Mouse (Mus musculus) liver, embryonic 14.5 days (tissue): ENCODE data around the gene Pnliprp2. TPM values are rescaled to one million over a fixed set of nuclear protein-coding genes. Genes with fewer than 3 reads are reported as not detected.

Experiments used
- ATAC-seq: fragments of 200-750 bp; cut with Nextera tagmentation; 2 replicates; pipeline ENCODE4 v1.8.0; 2017; ENCODE audit warnings: moderate number of reproducible peaks, mild to moderate bottlenecking, moderate library complexity; ENCODE audit not compliant: insufficient read depth
- DNase-seq, 3 experiments: peaks; one replicate each; pipeline ENCODE4 v3.0.0-alpha.2; 2012 to 2013; ENCODE audit warnings: low read depth in 3 of 3, low spot score in 3 of 3
- H3K27ac ChIP-seq: fragments of 300-500 bp; sonication (generic); 2 replicates; pipeline ENCODE4 v1.5.1; 2014; ENCODE audit warnings: moderate library complexity, mild to moderate bottlenecking, control low read depth, inconsistent platforms
- H3K27me3 ChIP-seq: fragments of 300-500 bp; sonication (generic); 2 replicates; pipeline ENCODE4 v1.6.1; 2014; ENCODE audit warnings: mild to moderate bottlenecking, low read length, moderate library complexity; ENCODE audit not compliant: control insufficient read depth, insufficient read depth
- H3K36me3 ChIP-seq: fragments of 300-500 bp; sonication (generic); replicated peaks from 2 replicates; pipeline ENCODE4 v1.6.1; 2014; ENCODE audit warnings: low read depth; ENCODE audit not compliant: control insufficient read depth, insufficient read depth
- H3K4me1 ChIP-seq, 2 experiments: fragments of 200-500 bp in 1 of 2; fragments of 300-500 bp in 1 of 2; sonication (generic) in 1 of 2; replicated peaks; 2 replicates each; pipeline ENCODE4 v1.6.1; 2012 to 2014; ENCODE audit warnings: antibody characterized with exemption in 1 of 2, inconsistent platforms in 1 of 2, low read length in 1 of 2; ENCODE audit not compliant: control insufficient read depth in 2 of 2, insufficient read depth in 2 of 2
- H3K4me2 ChIP-seq: fragments of 300-500 bp; sonication (generic); 2 replicates; pipeline ENCODE4 v1.6.1; 2014; ENCODE audit warnings: low read depth, mild to moderate bottlenecking, control low read depth, moderate library complexity
- H3K4me3 ChIP-seq, 2 experiments: fragments of 200-500 bp in 1 of 2; fragments of 300-500 bp in 1 of 2; sonication (generic) in 1 of 2; 2 replicates each; pipeline ENCODE4 v1.5.1; 2012 to 2014; ENCODE audit warnings: low read depth in 2 of 2, low read length in 2 of 2, mild to moderate bottlenecking in 2 of 2, control low read depth in 1 of 2, inconsistent platforms in 1 of 2, moderate library complexity in 1 of 2; ENCODE audit not compliant: insufficient read depth in 1 of 2
- H3K9ac ChIP-seq: fragments of 300-500 bp; sonication (generic); replicated peaks from 2 replicates; pipeline ENCODE4 v1.6.1; 2014; ENCODE audit warnings: mild to moderate bottlenecking, control low read depth, moderate library complexity
- H3K9me3 ChIP-seq: fragments of 300-500 bp; sonication (generic); 2 replicates; pipeline ENCODE4 v1.6.1; 2016; ENCODE audit warnings: low read length, mixed read lengths; ENCODE audit not compliant: control insufficient read depth
- CTCF ChIP-seq: IDR thresholded peaks from 2 replicates; pipeline ENCODE4 v1.5.1; 2016; ENCODE audit warnings: antibody characterized with exemption, low read depth, control low read depth
- EP300 ChIP-seq: IDR thresholded peaks from 2 replicates; pipeline ENCODE4 v1.6.1; 2016; ENCODE audit warnings: antibody characterized with exemption, low read depth
- WGBS: fragments of 180-500 bp; shearing (Covaris S2); extraction: QIAGEN DNeasy Blood & Tissue Kit; methylation state at CpG from one replicate; pipeline ENCODE4 v1.1.7; 2014; ENCODE audit not compliant: insufficient replicate concordance; 5-methylcytosine and 5-hydroxymethylcytosine counted together
- polyA plus RNA-seq, 2 experiments: library from polyadenylated mRNA; depleted of rRNA in 1 of 2; stranded (reverse) in 1 of 2; unstranded in 1 of 2; fragments of >200 nt; fragmentation: Nextera tagmentation in 1 of 2; extraction: Ambion mirVana in 1 of 2; gene quantifications; 2 replicates each; pipeline versions ENCODE4 v1.2.1 to v1.2.3; 2012 to 2014

Gene Pnliprp2
- polyA plus RNA-seq, 2 experiments, result 2.0 to 4.4 TPM

GRCm38 (mm10) chr19:58728445-58729031 is 31.0 kb upstream of the Pnliprp2 start, which contains the start of gene Pnliprp1:
Gene Pnliprp1 (plus strand): TSS chr19:58728887.
- Histone ChIP-seq H3K27ac (no peak within 1 kb of the TSS), H3K9ac (no peak within 1 kb of the TSS), H3K4me3 (no peak within 1 kb of the TSS), H3K27me3 (no peaks in the 10 kb centered on the region), H3K9me3 (no peaks in the 10 kb centered on the region), H3K4me1 (peaks cover 0 to 10% of the 10 kb centered on the region in 2 experiments; a peak in 1 of 4 replicates), H3K4me2 (no peak within 1 kb of the TSS), H3K36me3 (no peaks in the 10 kb centered on the region)
- no peak for TF ChIP-seq EP300
- TF ChIP-seq CTCF, result no peak
- peak; percentile 48; the same call in 1 of the 2 replicates for ATAC-seq
- 50% methylated on average over 5 of the region's 5 CpGs for WGBS
- DNase-seq, result no peak

GRCm38 (mm10) chr19:58733216-58733615 is 26.3 kb upstream of the Pnliprp2 start:
- Histone ChIP-seq H3K4me1 (0 out of 4 replicates have a peak, but pooled peaks cover 0 to 3% of the 10 kb centered on the region in 2 experiments), H3K4me2 (no peak overlapping the region), H3K36me3 (no peaks in the 10 kb centered on the region), H3K4me3 (no peak overlapping the region), H3K27me3 (no peaks in the 10 kb centered on the region), H3K9ac (no peak overlapping the region), H3K9me3 (no peaks in the 10 kb centered on the region), H3K27ac (no peak overlapping the region)
- DNase-seq, result no peak
- TF ChIP-seq EP300 (no peak), CTCF (no peak)
- ATAC-seq, result no peak
- WGBS, result 44% methylated on average over 6 of the region's 6 CpGs

GRCm38 (mm10) chr19:58738111-58738510 is 21.4 kb upstream of the Pnliprp2 start:
- no peaks in the 10 kb centered on the region for H3K27me3 ChIP-seq
- no peak overlapping the region for H3K27ac ChIP-seq
- H3K4me1 ChIP-seq, result no peaks in the 10 kb centered on the region
- no peak overlapping the region for H3K4me2 ChIP-seq
- no peak overlapping the region for H3K9ac ChIP-seq
- 67% methylated on average over 4 of the region's 4 CpGs for WGBS
- ATAC-seq (no peak), DNase-seq (no peak)
- H3K9me3 ChIP-seq, result no peaks in the 10 kb centered on the region
- H3K4me3 ChIP-seq, result no peak overlapping the region
- no peak for TF ChIP-seq CTCF
- TF ChIP-seq EP300, result no peak
- H3K36me3 ChIP-seq, result no peaks in the 10 kb centered on the region

GRCm38 (mm10) chr19:58741036-58741435 is 18.5 kb upstream of the Pnliprp2 start:
- Histone ChIP-seq H3K9me3 (no peaks in the 10 kb centered on the region), H3K27me3 (no peaks in the 10 kb centered on the region), H3K4me2 (no peak overlapping the region), H3K4me1 (no peaks in the 10 kb centered on the region), H3K27ac (no peak overlapping the region), H3K9ac (no peak overlapping the region), H3K36me3 (no peaks in the 10 kb centered on the region), H3K4me3 (no peak overlapping the region)
- ATAC-seq, result no peak
- TF ChIP-seq CTCF (no peak), EP300 (no peak)
- DNase-seq, result no peak
- 68% methylated on average over 6 of the region's 6 CpGs for WGBS

GRCm38 (mm10) chr19:58742711-58743110 is 16.8 kb upstream of the Pnliprp2 start:
- H3K9me3 ChIP-seq, result no peaks in the 10 kb centered on the region
- no peak overlapping the region for H3K4me2 ChIP-seq
- H3K4me1 ChIP-seq, result no peaks in the 10 kb centered on the region
- no peak for DNase-seq
- WGBS, result 61% methylated on average over 4 of the region's 4 CpGs
- no peak overlapping the region for H3K27ac ChIP-seq
- no peak overlapping the region for H3K9ac ChIP-seq
- TF ChIP-seq EP300 (no peak), CTCF (no peak)
- H3K27me3 ChIP-seq, result no peaks in the 10 kb centered on the region
- no peak overlapping the region for H3K4me3 ChIP-seq
- no peaks in the 10 kb centered on the region for H3K36me3 ChIP-seq
- ATAC-seq, result no peak
